Mouse (Mus musculus): Measurements from ENCODE around the gene Nxf1. TPM values are rescaled to one million over a fixed set of nuclear protein-coding genes. Genes with fewer than 3 reads are reported as not detected.

The Nxf1 gene
- polyA plus RNA-seq, 2 experiments: 168 to 263 TPM

DNA sequence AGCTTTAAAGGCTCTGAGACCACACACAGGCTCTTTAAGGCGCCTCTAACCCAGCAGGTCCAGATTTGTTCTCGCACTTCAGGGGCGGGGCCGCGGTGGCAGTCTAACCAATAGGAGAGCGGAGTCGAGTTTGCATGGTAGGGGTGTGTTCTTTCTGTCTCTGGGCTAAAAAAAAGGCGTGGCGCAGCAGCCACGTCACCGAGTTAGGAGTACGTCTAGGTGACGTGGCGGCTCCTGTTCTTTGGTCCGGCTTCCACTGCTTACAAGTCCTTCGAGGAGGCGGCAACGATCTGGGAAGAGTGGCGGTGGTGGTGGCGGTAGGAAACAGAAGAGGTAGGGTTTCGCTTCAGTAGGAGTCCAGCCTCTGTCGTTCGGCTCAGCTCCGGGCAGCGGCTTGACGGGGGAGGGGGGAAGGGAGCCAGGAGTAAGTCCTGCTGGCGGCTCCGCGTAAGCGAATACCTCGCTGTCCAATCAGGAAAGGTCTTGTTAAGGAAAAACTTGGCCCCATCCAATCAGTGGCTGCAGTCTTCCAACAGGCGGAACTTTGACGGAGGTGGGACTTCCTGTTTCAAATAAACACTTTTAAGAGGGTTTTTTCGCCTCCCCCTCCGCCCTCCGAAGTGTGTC, 15.5 kb upstream of the Nxf1 start, which contains the start of gene Stx5a:
TSS of gene Stx5a (plus strand) at position 171 of the 627 bp plus-strand sequence.
- Histone ChIP-seq H3K4me2 (replicated peaks; ENCODE audit: low read depth, low read length, severe bottlenecking) (peak within 1 kb of the TSS; percentile 95), H3K27me3 (ENCODE audit: control insufficient read depth, insufficient read depth, low read length) (no peaks in the 10 kb centered on the region), H3K9ac (ENCODE audit: low read depth, low read length, severe bottlenecking) (peak within 1 kb of the TSS; percentile 88), H3K36me3 (ENCODE audit: control insufficient read depth, insufficient read depth, low read length) (peaks cover 72% of the 10 kb centered on the region), H3K4me3 (replicated peaks; ENCODE audit: low read length) (peak within 1 kb of the TSS; percentile 96), H3K27ac (replicated peaks; ENCODE audit: low read depth, low read length) (peak within 1 kb of the TSS; percentile 97), H3K4me1 (ENCODE audit: control insufficient read depth, insufficient read depth, low read length) (peaks cover 19% of the 10 kb centered on the region), H3K9me3 (ENCODE audit: control insufficient read depth, low read length) (no peaks in the 10 kb centered on the region)
- ATAC-seq (ENCODE audit: low FRiP score, low read depth) (peak; percentile 98), DNase-seq (ENCODE audit: low spot score) (peak; percentile 99)
- peak; percentile 55; the same call in 1 of the 2 replicates for TF ChIP-seq POLR2A (IDR thresholded peaks at IDR 0.05; ENCODE audit: borderline replicate concordance, extremely low read depth, insufficient read depth, insufficient read length)
- under 1% methylated on average over 36 of the region's 36 CpGs for WGBS

- no peak for TF ChIP-seq POLR2A (IDR thresholded peaks at IDR 0.05; ENCODE audit: borderline replicate concordance, extremely low read depth, insufficient read depth, insufficient read length)
- Histone ChIP-seq H3K4me2 (replicated peaks; ENCODE audit: low read depth, low read length, severe bottlenecking) (peak overlapping the region; percentile 95), H3K4me3 (replicated peaks; ENCODE audit: low read length) (peak overlapping the region; percentile 96), H3K36me3 (ENCODE audit: control insufficient read depth, insufficient read depth, low read length) (peaks cover 80% of the 10 kb centered on the region), H3K27ac (replicated peaks; ENCODE audit: low read depth, low read length) (peak overlapping the region; percentile 97), H3K9ac (ENCODE audit: low read depth, low read length, severe bottlenecking) (peak overlapping the region; percentile 88), H3K4me1 (ENCODE audit: control insufficient read depth, insufficient read depth, low read length) (peaks cover 17% of the 10 kb centered on the region), H3K27me3 (ENCODE audit: control insufficient read depth, insufficient read depth, low read length) (no peaks in the 10 kb centered on the region), H3K9me3 (ENCODE audit: control insufficient read depth, low read length) (no peaks in the 10 kb centered on the region)
- ATAC-seq (ENCODE audit: low FRiP score, low read depth) (no peak), DNase-seq (ENCODE audit: low spot score) (no peak)
- 16% methylated on average over 12 of the region's 14 CpGs for WGBS
These were observed 14.7 kb upstream of the Nxf1 start for GRCm38 (mm10) chr19:8742176-8742575.

DNA sequence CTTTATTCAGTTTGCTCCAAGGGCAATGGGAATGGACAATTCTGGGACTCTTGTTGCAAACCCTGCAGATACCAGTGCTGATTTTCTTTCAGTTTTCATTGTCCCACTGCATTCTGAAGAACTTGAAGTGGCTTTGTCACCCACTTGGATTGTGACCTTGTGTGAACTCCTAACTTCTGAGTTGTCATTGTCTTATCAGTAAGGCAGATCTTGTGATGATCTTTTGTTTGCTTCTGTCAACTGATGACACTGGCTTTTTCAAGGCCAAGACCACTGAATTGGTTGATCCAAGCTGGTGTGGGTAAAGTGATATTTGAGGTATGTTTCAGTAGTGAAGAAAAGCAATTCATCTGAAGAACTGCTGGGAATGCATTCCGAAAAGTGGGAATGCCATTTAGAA, 11.5 kb upstream of the Nxf1 start:
- H3K27me3 ChIP-seq (ENCODE audit: control insufficient read depth, insufficient read depth, low read length): no peaks in the 10 kb centered on the region
- H3K9ac ChIP-seq (ENCODE audit: low read depth, low read length, severe bottlenecking): no peak overlapping the region
- no peak overlapping the region for H3K27ac ChIP-seq (replicated peaks; ENCODE audit: low read depth, low read length)
- DNase-seq (ENCODE audit: low spot score) (no peak), ATAC-seq (ENCODE audit: low FRiP score, low read depth) (no peak)
- 96% methylated on average over 1 of the region's 1 CpGs for WGBS
- H3K4me3 ChIP-seq (replicated peaks; ENCODE audit: low read length): no peak overlapping the region
- no peak for TF ChIP-seq POLR2A (IDR thresholded peaks at IDR 0.05; ENCODE audit: borderline replicate concordance, extremely low read depth, insufficient read depth, insufficient read length)
- H3K36me3 ChIP-seq (ENCODE audit: control insufficient read depth, insufficient read depth, low read length): peaks cover 83% of the 10 kb centered on the region
- peaks cover 17% of the 10 kb centered on the region for H3K4me1 ChIP-seq (ENCODE audit: control insufficient read depth, insufficient read depth, low read length)
- H3K9me3 ChIP-seq (ENCODE audit: control insufficient read depth, low read length): no peaks in the 10 kb centered on the region
- H3K4me2 ChIP-seq (replicated peaks; ENCODE audit: low read depth, low read length, severe bottlenecking): no peak overlapping the region

DNA sequence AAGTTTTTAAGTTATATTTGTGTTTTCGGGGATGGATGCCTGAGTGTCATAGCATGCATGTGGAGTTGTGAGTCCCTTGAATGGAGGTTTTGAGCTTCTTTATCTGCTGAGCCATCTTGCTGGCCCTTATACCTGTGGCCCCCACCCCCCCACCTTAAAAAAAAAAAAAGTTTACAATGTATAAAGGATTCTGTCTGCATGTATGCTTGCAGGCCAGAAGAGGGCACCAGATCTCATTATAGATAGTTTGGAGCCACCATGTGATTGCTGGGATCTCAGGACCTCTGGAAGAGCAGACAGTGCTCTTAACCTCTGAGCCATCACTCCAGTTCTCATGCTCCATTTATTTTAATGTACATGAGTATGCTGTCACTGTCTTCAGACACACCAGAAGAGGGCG, 9.5 kb upstream of the Nxf1 start:
- no peak overlapping the region for H3K27ac ChIP-seq (replicated peaks; ENCODE audit: low read depth, low read length)
- ATAC-seq (ENCODE audit: low FRiP score, low read depth) (no peak), DNase-seq (ENCODE audit: low spot score) (no peak)
- H3K9me3 ChIP-seq (ENCODE audit: control insufficient read depth, low read length): no peaks in the 10 kb centered on the region
- no peak overlapping the region for H3K4me2 ChIP-seq (replicated peaks; ENCODE audit: low read depth, low read length, severe bottlenecking)
- no peak overlapping the region for H3K4me3 ChIP-seq (replicated peaks; ENCODE audit: low read length)
- H3K36me3 ChIP-seq (ENCODE audit: control insufficient read depth, insufficient read depth, low read length): peaks cover 96% of the 10 kb centered on the region
- 74% methylated on average over 2 of the region's 2 CpGs for WGBS
- no peaks in the 10 kb centered on the region for H3K27me3 ChIP-seq (ENCODE audit: control insufficient read depth, insufficient read depth, low read length)
- TF ChIP-seq POLR2A (IDR thresholded peaks at IDR 0.05; ENCODE audit: borderline replicate concordance, extremely low read depth, insufficient read depth, insufficient read length): no peak
- H3K4me1 ChIP-seq (ENCODE audit: control insufficient read depth, insufficient read depth, low read length): peaks cover 11% of the 10 kb centered on the region
- no peak overlapping the region for H3K9ac ChIP-seq (ENCODE audit: low read depth, low read length, severe bottlenecking)

DNA sequence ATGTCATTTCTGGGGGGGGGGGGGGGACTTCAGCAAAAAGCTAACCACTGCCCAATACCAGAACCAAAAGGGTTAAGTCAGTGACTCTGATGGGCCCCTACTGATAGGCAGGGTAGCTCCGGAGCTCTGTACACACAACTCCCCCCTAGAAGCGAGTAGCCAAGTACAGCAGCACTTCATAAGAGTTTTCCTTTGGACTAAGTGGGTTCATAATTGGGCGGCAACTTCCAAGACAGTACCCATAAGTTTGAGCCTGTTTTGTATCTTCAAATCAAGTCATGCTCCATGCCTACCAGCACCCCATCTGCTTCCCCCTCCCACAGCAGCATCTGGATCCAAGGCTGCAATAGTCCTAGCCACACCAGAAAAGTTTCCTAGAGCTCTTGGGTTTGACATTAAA, 1.2 kb upstream of the Nxf1 start:
- Histone ChIP-seq H3K27me3 (ENCODE audit: control insufficient read depth, insufficient read depth, low read length) (no peaks in the 10 kb centered on the region), H3K36me3 (ENCODE audit: control insufficient read depth, insufficient read depth, low read length) (peaks cover 47% of the 10 kb centered on the region), H3K4me1 (ENCODE audit: control insufficient read depth, insufficient read depth, low read length) (peaks cover 6% of the 10 kb centered on the region; the same call in 1 of the 2 replicates), H3K9ac (ENCODE audit: low read depth, low read length, severe bottlenecking) (no peak overlapping the region), H3K9me3 (ENCODE audit: control insufficient read depth, low read length) (no peaks in the 10 kb centered on the region), H3K27ac (replicated peaks; ENCODE audit: low read depth, low read length) (no peak overlapping the region), H3K4me2 (replicated peaks; ENCODE audit: low read depth, low read length, severe bottlenecking) (peak overlapping the region; percentile 57), H3K4me3 (replicated peaks; ENCODE audit: low read length) (peak overlapping the region; percentile 98; the same call in 1 of the 2 replicates)
- 80% methylated on average over 3 of the region's 3 CpGs for WGBS
- TF ChIP-seq POLR2A (IDR thresholded peaks at IDR 0.05; ENCODE audit: borderline replicate concordance, extremely low read depth, insufficient read depth, insufficient read length): no peak
- ATAC-seq (ENCODE audit: low FRiP score, low read depth) (no peak), DNase-seq (ENCODE audit: low spot score) (no peak)
